Mouse (Mus musculus) Muller cell, postnatal 12 days (primary cell): ENCODE measurements around the gene Rab10.
A peak's percentile ranks its signal among the peaks of the same experiment; 100 is the strongest.

Source experiments
- DNase-seq: peaks from one replicate; pipeline ENCODE4 v3.0.0-alpha.2; 2015; ENCODE audit errors: inconsistent ontology term

Rab10 gene

DNA sequence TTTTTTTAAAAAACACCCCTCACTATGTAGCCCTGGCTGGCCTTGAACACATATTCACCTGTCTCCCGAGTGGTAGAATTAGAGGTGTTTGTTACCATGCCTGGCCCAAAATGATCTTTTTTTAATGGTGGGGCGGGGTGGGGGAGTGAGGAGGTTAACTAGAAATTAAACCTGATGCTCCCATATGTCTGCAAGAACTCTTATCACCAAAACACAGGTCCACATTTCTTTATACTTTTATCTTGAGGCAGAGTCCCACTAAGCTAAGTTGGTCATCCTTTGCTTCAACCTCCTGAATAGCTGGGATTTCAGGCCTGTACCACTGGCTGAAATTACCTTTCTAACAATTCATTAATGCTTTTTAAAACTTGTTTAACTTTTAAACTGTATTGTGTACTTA lies 13.7 kb downstream of the Rab10 start:
- no peak for DNase-seq

DNA sequence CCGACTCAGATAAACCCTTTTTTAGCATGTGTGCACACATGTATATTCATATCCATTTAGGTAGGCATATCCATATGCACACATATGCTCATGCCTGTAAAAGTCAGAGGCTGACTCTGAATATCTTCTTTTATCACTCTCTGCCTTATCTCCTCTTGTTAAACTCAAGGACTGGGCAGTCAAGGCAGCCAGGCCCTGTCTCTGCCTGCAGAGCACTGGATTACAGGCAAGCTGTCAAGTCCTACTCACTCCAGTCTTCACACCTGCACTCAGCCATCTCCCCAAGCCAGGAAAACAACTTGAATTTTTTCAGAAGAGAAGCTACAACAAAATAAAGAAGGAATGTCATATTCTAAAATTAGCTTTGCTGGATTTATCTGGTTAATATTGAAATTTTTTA lies 17.9 kb downstream of the Rab10 start:
- no peak for DNase-seq

GRCm38 (mm10) chr12:3291038-3291437 lies 18.7 kb downstream of the Rab10 start:
- no peak for DNase-seq

GRCm38 (mm10) chr12:3288440-3288839 lies 21.3 kb downstream of the Rab10 start:
- DNase-seq, result no peak

DNA sequence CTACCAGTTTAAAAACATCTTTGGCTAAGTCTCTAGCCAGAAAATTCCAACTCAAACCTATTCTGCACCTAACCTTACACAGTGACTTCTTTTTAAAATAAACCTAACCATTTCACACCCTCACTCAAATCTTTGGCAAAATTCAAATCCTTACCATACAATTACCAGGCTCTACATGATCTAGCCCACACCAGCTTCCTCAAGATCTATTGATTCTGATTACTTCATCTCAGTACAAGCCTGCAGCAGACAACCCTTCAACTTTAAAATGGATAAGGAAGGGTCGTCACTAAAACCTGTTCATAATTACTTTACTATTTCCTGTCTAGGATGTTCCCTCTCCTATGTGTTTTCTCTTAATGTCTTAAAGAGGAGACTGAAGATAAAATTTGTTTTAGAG lies 23.9 kb downstream of the Rab10 start:
- DNase-seq, result no peak

DNA sequence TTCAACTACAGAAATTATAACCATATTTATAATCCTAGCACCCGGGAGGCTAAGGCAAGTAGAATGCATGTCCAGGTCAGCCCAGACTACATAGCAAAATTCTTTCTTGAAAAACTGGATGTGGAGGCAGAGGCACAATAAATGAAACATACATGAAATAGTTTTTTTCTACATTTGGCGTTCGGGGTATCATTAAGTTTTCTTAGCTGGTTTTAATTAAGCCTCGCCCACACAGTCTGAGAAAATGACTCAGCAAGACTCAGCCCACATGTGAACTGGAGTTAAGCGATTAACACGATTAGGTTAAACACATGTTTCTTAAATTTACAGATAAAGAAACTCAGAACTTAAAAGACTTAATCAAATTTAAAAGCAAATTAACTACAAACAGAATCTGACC lies 24.4 kb downstream of the Rab10 start:
- no peak for DNase-seq

GRCm38 (mm10) chr12:3284463-3284862 lies 25.3 kb downstream of the Rab10 start:
- no peak for DNase-seq

GRCm38 (mm10) chr12:3283829-3284440 lies 25.8 kb downstream of the Rab10 start:
- no peak for DNase-seq

DNA sequence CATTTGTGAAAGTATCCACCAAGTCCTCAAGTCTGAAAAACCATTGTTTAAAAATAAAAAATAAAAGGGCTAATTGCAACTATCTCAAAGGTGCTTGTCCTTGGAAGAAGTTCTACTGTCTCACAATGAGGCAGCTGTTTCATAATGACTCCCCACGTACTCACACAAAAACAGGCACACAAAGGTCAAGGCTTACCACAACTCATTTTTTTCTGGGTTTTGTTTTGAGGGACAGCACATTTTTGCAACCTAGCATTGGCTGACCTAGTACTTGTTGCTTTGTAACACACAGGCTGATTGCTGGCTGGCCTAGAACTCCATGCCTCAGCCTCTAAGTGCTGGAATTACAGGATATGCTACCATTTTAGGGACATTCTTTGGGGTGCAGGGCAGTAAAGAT lies 26.8 kb downstream of the Rab10 start:
- peak; percentile 58 for DNase-seq

GRCm38 (mm10) chr12:3282520-3282919 lies 27.2 kb downstream of the Rab10 start:
- DNase-seq, result peak; percentile 11

GRCm38 (mm10) chr12:3278880-3279339 lies 30.9 kb downstream of the Rab10 start:
- no peak for DNase-seq

GRCm38 (mm10) chr12:3270818-3271217 lies 39.0 kb downstream of the Rab10 start:
- DNase-seq, result no peak

DNA sequence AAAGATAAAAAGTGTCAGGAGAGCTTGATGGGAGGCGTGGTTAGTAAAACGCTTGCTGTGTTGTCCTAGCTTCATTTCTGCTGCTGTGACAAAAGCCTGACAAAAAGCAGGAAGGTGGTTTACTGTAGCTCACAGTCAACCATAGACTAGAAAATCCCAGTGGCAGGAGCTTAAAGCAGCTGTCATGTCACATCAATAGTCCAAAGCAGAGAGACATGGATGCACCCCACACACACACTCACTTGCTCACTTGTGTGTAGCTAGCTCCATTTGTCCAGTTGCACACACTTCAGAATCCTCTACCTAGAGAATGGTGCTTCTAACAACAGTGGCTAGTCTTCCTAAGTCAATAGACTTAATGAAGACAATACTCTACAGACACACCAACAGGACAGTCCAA lies 42.4 kb downstream of the Rab10 start:
- DNase-seq, result no peak

DNA sequence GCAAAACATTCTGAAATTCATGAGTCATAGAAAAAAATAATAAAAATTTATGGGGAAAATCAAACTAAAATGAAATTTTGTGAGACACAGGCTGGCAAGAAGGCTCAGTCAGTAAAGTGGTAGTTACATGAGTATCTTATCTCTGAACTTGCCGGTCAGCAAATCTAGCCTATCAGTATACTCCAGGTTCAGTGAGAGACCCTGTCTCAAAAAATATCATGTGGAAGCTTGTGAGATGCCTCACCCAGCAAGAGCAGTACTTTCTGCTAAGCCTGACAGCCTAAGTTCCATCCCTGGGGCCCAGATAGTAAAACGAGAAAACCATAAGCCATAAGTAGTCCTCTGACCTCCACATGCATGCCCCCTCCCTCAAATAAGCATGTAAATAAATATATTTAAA lies 44.6 kb downstream of the Rab10 start:
- no peak for DNase-seq

GRCm38 (mm10) chr12:3264449-3264848 lies 45.3 kb downstream of the Rab10 start:
- no peak for DNase-seq

GRCm38 (mm10) chr12:3261596-3261995 lies 48.2 kb downstream of the Rab10 start:
- DNase-seq, result no peak

DNA sequence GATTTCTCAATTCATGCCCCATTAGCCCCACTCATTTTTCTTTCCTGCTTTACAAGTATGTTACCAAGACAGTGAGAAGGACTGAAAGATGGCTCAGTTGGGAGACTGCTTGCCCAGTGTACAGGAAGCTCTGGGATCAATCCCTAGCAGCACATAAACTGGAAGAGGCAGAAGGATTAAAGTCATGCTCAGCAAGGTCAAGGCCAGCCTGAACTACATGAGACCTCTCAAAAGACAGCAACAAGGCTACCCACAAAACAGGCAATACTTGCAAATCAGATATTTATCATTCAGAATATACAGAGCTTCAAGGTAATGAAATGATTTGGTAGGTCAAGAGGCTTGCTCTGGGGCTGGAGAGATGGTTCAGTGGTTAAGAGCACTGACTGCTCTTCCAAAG lies 53.8 kb downstream of the Rab10 start:
- DNase-seq, result no peak

- DNase-seq, result no peak
These were observed 54.3 kb downstream of the Rab10 start for GRCm38 (mm10) chr12:3255435-3255834.

DNA sequence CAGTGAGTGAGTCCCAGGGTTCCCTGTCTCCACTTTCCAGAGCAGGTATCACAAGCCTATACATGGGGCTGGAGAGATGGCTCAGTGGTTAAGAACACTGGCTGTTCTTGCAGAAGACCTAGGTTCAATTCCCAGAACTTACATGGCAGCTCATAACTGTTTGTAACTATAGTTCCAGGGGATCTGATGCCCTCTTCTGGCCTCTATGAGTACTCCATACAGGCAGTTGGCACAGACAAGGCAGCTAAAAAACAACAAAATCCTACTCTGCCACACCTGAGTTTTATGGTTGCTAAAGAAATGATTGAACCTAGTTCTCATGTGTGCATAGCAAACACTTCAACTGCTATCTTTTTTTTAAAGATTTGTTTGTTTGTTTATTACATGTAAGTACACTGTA lies 56.2 kb downstream of the Rab10 start:
- DNase-seq, result no peak

DNA sequence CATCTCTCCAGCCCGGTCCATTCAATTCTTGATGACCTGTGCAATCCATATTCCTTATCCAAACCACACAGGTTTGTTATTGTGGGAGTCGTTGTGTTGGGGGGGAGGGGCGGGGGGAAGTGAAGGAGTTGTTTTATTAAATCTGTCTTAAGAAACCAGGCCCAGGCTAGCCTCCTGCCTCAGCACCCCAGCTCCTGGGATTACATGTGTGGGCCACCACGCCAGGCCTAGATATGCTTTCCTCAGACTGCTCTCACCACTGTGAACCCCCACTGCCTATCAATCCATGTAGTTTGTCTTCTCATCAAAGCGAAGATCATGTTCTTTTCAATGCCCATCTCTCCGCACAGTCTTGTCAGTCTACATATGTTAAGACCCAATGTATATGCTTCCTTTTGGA lies 63.7 kb downstream of the Rab10 start:
- DNase-seq, result no peak

GRCm38 (mm10) chr12:3239544-3239943 lies 70.2 kb downstream of the Rab10 start:
- no peak for DNase-seq

GRCm38 (mm10) chr12:3238361-3239051 lies 71.3 kb downstream of the Rab10 start:
- DNase-seq, result no peak

GRCm38 (mm10) chr12:3237799-3238198 lies 72.0 kb downstream of the Rab10 start:
- DNase-seq, result no peak
